Mouse (Mus musculus) thymus, adult 2 months (tissue): ENCODE results near the gene Erbb2.

ENCODE experiments used
- CTCF ChIP-seq: fragments of 200-500 bp; IDR thresholded peaks from 2 replicates; pipeline ENCODE4 v1.5.1; 2012; ENCODE audit warnings: mild to moderate bottlenecking, control low read depth, low read length, moderate library complexity, borderline replicate concordance; ENCODE audit not compliant: control insufficient read depth, poor library complexity, insufficient read depth; ENCODE audit errors: extremely low read depth
- POLR2A ChIP-seq: fragments of 200-500 bp; IDR thresholded peaks from 2 replicates; pipeline ENCODE4 v1.6.1; 2012; ENCODE audit warnings: mild to moderate bottlenecking, low read length, control low read depth, moderate library complexity; ENCODE audit not compliant: control insufficient read depth, poor library complexity, insufficient read depth; ENCODE audit errors: extremely low read depth

DNA sequence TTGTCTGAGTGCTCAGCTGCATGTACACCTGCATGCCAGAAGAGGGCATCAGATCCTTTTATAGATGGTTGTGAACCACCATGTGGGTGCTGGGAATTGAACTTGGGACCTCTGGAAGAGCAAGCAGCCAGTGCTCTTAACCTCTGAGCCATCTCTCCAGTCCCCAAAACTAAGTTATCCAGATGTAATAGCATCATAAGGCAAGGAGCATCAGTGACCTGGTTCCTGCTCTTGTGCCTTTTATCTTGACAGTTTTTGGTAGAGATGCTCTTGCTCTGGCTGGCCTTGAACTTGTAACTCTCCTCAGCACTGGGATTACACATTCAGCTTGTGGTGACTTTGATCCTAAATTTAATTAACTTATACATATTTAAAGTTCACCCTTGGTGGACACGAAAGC, 31.4 kb downstream of the Erbb2 start:
- TF ChIP-seq CTCF: no peak
- TF ChIP-seq POLR2A: no peak
